Mouse (Mus musculus) thymus, adult 2 months (tissue): ENCODE data around the gene Gm42791.

ENCODE experiments used
- CTCF ChIP-seq: fragments of 200-500 bp; IDR thresholded peaks from 2 replicates; pipeline ENCODE4 v1.5.1; 2012; ENCODE audit warnings: mild to moderate bottlenecking, control low read depth, low read length, moderate library complexity, borderline replicate concordance; ENCODE audit not compliant: control insufficient read depth, poor library complexity, insufficient read depth; ENCODE audit errors: extremely low read depth
- POLR2A ChIP-seq: fragments of 200-500 bp; IDR thresholded peaks from 2 replicates; pipeline ENCODE4 v1.6.1; 2012; ENCODE audit warnings: mild to moderate bottlenecking, low read length, control low read depth, moderate library complexity; ENCODE audit not compliant: control insufficient read depth, poor library complexity, insufficient read depth; ENCODE audit errors: extremely low read depth

DNA sequence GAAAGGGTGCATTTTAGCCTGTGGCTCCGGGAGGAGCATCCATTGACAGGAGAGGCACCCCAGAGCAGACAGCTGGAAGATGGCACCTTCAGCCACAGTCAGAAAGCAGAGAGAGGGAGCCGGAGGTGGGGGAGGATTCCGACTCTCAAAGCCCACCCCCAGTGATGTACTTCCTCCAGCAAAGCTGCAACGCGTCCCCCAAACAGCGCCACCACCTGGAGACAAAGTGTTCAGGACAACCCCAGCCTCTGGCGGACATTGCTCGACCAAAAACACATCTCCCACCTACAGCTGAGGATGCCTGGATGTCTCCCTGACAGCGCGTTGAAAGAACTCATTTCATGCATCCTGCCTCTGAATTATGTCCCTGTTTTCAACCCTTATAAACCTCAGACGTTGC, 52.0 kb downstream of the Gm42791 start:
- TF ChIP-seq POLR2A: no peak
- no peak for TF ChIP-seq CTCF
